Mouse (Mus musculus) mature B cell (primary cell): ENCODE measurements around the gene Fstl5.

Experiments used
- in situ Hi-C: fragments of 300-500 bp; cut with MboI; formaldehyde crosslinking; loops from 2 replicates; pipeline ENCODE4 v1.14.3; 2019

Fstl5 gene

DNA sequence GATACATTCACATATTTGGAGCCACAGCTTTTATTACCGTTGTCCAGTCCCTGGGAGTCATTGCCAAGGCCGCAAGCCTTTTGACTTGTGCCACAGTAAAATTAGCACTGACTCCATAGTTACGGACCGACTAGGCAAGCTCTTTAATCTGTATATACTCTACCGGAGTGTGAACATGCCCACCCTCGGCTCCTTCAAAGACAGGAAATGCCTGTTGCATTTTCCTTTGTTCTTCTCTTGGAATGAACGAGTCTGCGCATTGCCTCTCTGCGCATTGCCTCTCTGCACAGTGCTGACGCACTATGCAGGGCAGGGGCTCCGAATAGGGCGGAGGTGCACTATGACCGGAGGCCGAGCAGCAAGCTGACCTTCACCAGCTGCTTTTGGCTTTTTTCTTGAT, 434.7 kb downstream of the Fstl5 start:
- in situ Hi-C loops: no loop called here

GRCm38 (mm10) chr3:76567346-76567745, 493.3 kb downstream of the Fstl5 start:
- in situ Hi-C loops: no loop called here

DNA sequence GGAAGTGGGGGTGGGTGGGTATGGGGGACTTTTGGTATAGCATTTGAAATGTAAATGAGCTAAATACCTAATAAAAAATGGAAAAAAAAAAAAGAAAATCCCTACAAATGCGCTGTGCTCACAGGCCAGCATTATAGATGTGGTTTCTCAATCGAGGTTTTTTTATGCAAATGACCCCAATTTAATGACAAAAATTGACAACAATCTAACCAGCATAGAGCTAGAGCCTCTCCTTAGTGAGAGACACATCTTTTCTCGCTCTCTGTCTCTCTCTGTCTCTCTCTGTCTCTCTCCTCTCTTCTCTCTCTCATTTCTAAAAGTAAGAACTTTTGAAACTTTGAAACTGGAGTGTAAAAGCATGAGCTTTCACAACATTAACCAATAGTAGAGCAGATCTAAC, 498.4 kb downstream of the Fstl5 start:
- in situ Hi-C loops: no loop called here

GRCm38 (mm10) chr3:76572920-76573541, 499.0 kb downstream of the Fstl5 start:
- in situ Hi-C loops: no loop called here

DNA sequence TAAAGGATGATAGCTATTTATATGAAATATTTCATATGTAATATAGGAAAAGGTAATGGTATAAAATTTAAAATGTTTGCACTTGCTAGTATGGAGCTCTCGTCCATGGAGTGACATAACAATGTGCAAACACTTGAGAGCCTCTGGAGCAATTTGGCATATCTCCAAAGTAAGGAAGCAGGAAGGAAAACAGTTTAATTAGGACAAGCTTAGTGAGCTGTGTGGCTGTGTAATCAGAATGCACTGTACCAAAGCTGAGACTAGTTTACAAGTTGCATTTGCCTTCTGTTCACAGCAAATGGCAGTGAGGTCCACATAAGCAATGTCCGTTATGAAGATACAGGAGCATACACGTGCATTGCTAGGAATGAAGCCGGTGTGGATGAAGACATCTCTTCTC, 519.1 kb downstream of the Fstl5 start:
- in situ Hi-C loops: no loop called here

GRCm38 (mm10) chr3:76620044-76620443, 546.0 kb downstream of the Fstl5 start:
- in situ Hi-C loops: no loop called here

GRCm38 (mm10) chr3:76654243-76654642, 580.2 kb downstream of the Fstl5 start:
- in situ Hi-C loops: no loop called here

DNA sequence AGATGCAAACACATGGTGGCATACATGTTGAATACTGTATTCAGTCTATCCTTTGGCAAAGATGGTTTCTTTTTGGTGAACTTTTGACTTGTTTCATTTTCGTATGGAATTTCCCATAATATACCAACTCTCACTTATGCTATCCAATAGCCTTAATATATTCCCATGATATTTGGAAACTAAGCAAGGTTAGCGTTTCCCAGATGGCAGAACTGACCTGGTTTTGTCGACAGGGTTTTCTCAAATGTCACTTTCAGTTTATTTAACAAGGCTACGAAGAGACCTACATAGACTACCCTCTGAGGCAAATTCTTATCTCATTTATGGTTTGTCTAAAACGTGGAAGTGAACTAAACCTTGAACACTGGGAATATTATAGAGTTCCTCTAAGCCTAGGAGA, 596.8 kb downstream of the Fstl5 start:
- in situ Hi-C loops: no loop called here

DNA sequence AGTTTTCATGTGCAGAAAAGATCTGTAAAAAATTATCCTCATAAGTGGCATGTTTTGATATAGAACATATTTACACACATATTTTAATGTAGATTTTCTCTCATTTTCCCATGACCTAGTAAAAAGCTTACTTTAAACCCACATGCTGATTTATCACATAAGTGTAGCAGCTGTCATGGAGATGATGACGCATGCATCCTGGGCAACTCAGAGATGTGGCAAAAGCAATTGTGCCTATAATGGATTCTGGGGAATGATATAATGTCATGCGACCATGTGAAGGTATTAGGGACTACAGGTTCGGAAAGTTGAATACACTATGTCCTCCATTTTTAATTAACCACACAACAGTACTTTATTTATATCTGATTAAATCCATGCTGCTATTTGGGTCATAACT, 601.9 kb downstream of the Fstl5 start:
- in situ Hi-C loops: no loop called here

- in situ Hi-C loops: no loop called here
These were observed 605.9 kb downstream of the Fstl5 start for GRCm38 (mm10) chr3:76679853-76680545.

GRCm38 (mm10) chr3:76680546-76680883, 606.4 kb downstream of the Fstl5 start:
- in situ Hi-C loops: no loop called here

DNA sequence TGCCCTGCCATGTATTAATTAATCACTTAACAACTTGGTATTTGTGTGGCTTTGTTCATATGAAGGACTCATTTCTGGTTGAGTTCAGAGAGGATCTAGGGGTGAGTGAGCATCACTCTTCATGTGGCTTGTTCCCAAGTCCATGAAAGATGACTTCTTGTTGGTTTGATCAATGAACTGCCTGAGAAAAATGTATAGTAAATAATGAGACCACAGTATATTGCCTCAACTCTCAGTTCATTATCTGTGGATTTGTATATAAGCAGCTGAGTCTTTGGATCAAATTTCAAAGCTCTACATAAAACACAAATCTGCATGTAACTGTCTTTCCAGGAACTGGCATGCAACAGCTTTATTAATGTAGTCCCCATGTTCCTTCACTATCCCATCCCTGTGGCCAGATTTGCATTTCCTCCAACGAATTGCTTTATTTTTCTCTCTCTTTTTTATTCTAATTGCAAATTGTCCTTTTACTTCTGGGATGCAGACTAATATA, 623.1 kb downstream of the Fstl5 start:
- in situ Hi-C loops: no loop called here

- in situ Hi-C loops: no loop called here
These were observed 665.2 kb downstream of the Fstl5 start for GRCm38 (mm10) chr3:76739221-76739620.
